Mouse (Mus musculus) T-cell, adult 2 months (primary cell): ENCODE data around the gene Gm49342.

Source experiments
- DNase-seq: peaks from one replicate; pipeline ENCODE4 v3.0.0; 2022; ENCODE audit warnings: low spot score

Gm49342 gene

GRCm38 (mm10) chr14:50981207-50981606, 36.9 kb downstream of the Gm49342 start:
- peak; percentile 17 for DNase-seq

GRCm38 (mm10) chr14:50981837-50982236, 37.5 kb downstream of the Gm49342 start:
- no peak for DNase-seq

- no peak for DNase-seq
Observed at GRCm38 (mm10) chr14:50987668-50988067, 43.4 kb downstream of the Gm49342 start.

GRCm38 (mm10) chr14:50991037-50991436, 46.7 kb downstream of the Gm49342 start:
- no peak for DNase-seq

GRCm38 (mm10) chr14:50997088-50997487, 52.8 kb downstream of the Gm49342 start:
- DNase-seq: no peak

- no peak for DNase-seq
Observed at GRCm38 (mm10) chr14:50997999-50998666, 53.8 kb downstream of the Gm49342 start.

GRCm38 (mm10) chr14:51007152-51007801, 63.0 kb downstream of the Gm49342 start, which contains the start of gene Rnase10:
Gene Rnase10, plus strand, starts transcription at chr14:51007751.
- DNase-seq: no peak

- DNase-seq: no peak
Observed at GRCm38 (mm10) chr14:51007914-51008713, 63.8 kb downstream of the Gm49342 start.

GRCm38 (mm10) chr14:51008781-51009180, 64.5 kb downstream of the Gm49342 start:
- DNase-seq: no peak

- DNase-seq: no peak
Observed at GRCm38 (mm10) chr14:51009572-51009971, 65.3 kb downstream of the Gm49342 start.
